Mouse (Mus musculus): ENCODE measurements at regions not wholly inside any gene's neighbourhood (a gene's known extent, or its start where the extent isn't known, plus 50 kb on each side); places are given as distances from the start of the nearest gene placed in this dataset.

DNA sequence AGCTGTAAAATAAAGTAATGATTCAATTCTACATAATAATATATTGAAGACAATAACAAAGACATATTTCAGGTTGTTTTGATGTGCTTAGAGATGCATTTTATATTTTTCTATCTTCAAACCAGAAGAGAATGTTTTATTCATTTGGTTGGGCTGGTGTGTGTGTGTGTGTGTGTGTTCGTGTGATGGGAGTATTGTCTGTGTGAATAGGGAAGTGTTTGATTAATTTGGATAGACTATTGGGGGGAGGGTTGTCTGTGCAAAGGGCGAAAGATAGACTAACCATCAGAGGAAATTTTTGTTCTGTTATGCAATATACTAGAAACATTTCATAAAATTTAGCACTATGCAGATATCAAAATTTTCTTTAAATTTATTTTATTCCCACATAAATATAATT, 776.8 kb upstream of the Gm8797 start:
- no peak for TF ChIP-seq CTCF (IDR thresholded peaks at IDR 0.05 in 2 of 3, conservative IDR thresholded peaks at IDR 0.05 in 1 of 3; ENCODE audit: control insufficient read depth in 1 of 3, insufficient read depth in 1 of 3, low read depth in 2 of 3, low read length in 3 of 3, poor library complexity in 1 of 3, severe bottlenecking in 1 of 3)
- TF ChIP-seq CHD2 (IDR thresholded peaks at IDR 0.05; ENCODE audit: low read length): no peak
- TF ChIP-seq MXI1 (IDR thresholded peaks at IDR 0.05; ENCODE audit: low read depth, low read length): no peak
- TF ChIP-seq ELF1 (IDR thresholded peaks at IDR 0.05; ENCODE audit: low read depth, low read length): no peak
- TF ChIP-seq NELFE (IDR thresholded peaks at IDR 0.05; ENCODE audit: low read depth, low read length): no peak
- TF ChIP-seq POLR2A (IDR thresholded peaks at IDR 0.05; ENCODE audit: control insufficient read depth in 1 of 2, insufficient read depth in 1 of 2, low read depth in 1 of 2, low read length in 2 of 2, poor library complexity in 1 of 2): no peak
